Mouse (Mus musculus) midbrain, embryonic 10.5 days (tissue): ENCODE results near the gene Timm8a2. TPM values are rescaled to one million over a fixed set of nuclear protein-coding genes. Genes with fewer than 3 reads are reported as not detected.

ENCODE experiments used
- polyA plus RNA-seq: library from polyadenylated mRNA; unstranded; fragments of >200 nt; fragmentation: Nextera tagmentation; extraction: Ambion mirVana; gene quantifications from 2 replicates; pipeline ENCODE4 v1.2.1, GENCODE M21; 2016

Gene Timm8a2
- polyA plus RNA-seq, 1 experiment from 2014 or later: not detected

Other genes starting within 250 kb of the Timm8a2 start
- gene Dock9, start 236.8 kb upstream of the Timm8a2 start, polyA plus RNA-seq: 2.1 and 3.4 TPM in 2 replicates
- 76.6 and 78.3 TPM in 2 replicates for gene Ubac2, start 156.1 kb upstream of the Timm8a2 start, polyA plus RNA-seq
- gene Gpr18, start 118.9 kb upstream of the Timm8a2 start, polyA plus RNA-seq: 0.07 and 0.20 TPM in 2 replicates
- gene Gpr183, start 69.5 kb upstream of the Timm8a2 start, polyA plus RNA-seq: 1.8 and 1.9 TPM in 2 replicates
- gene Tm9sf2, start 72.4 kb downstream of the Timm8a2 start, polyA plus RNA-seq: 133 and 135 TPM in 2 replicates
- gene Clybl, start 147.0 kb downstream of the Timm8a2 start, polyA plus RNA-seq: 27.5 and 29.1 TPM in 2 replicates